Mouse (Mus musculus) forebrain, embryonic 11.5 days (tissue): ENCODE measurements at regions not wholly inside any gene's neighbourhood (a gene's known extent, or its start where the extent isn't known, plus 50 kb on each side); places are given as distances from the start of the nearest gene placed in this dataset.

Source experiments
- ATAC-seq: fragments of 200-750 bp; cut with Nextera tagmentation; replicated peaks from 2 replicates; pipeline ENCODE4 v1.8.0; 2017; ENCODE audit warnings: moderate TSS enrichment; ENCODE audit not compliant: low FRiP score
- DNase-seq: peaks from one replicate; pipeline ENCODE4 v3.0.0-alpha.2; 2017; ENCODE audit warnings: low spot score
- H3K27ac ChIP-seq: fragments of 300-500 bp; sonication (generic); 2 replicates; pipeline ENCODE4 v1.5.1; 2014; ENCODE audit warnings: low read depth, low read length
- H3K27me3 ChIP-seq: fragments of 300-500 bp; sonication (generic); 2 replicates; pipeline ENCODE4 v1.6.1; 2014; ENCODE audit warnings: mild to moderate bottlenecking, low read length, mixed read lengths; ENCODE audit not compliant: control insufficient read depth, insufficient read depth
- H3K36me3 ChIP-seq: fragments of 300-500 bp; sonication (generic); 2 replicates; pipeline ENCODE4 v1.6.1; 2014; ENCODE audit warnings: mild to moderate bottlenecking, low read length, moderate library complexity, mixed read lengths; ENCODE audit not compliant: control insufficient read depth, insufficient read depth
- H3K4me1 ChIP-seq: fragments of 300-500 bp; sonication (generic); replicated peaks from 2 replicates; pipeline ENCODE4 v1.6.1; 2014; ENCODE audit warnings: low read length, mixed read lengths; ENCODE audit not compliant: control insufficient read depth, insufficient read depth
- H3K4me2 ChIP-seq: fragments of 300-500 bp; sonication (generic); 2 replicates; pipeline ENCODE4 v1.6.1; 2014; ENCODE audit warnings: low read depth, mild to moderate bottlenecking, low read length, moderate library complexity, mixed read lengths; ENCODE audit not compliant: severe bottlenecking
- H3K4me3 ChIP-seq: fragments of 300-500 bp; sonication (generic); 2 replicates; pipeline ENCODE4 v1.5.1; 2014; ENCODE audit warnings: low read depth, low read length
- H3K9ac ChIP-seq: fragments of 300-500 bp; sonication (generic); 2 replicates; pipeline ENCODE4 v1.6.1; 2014; ENCODE audit warnings: low read length
- H3K9me3 ChIP-seq: fragments of 300-500 bp; sonication (generic); 2 replicates; pipeline ENCODE4 v1.6.1; 2016; ENCODE audit warnings: low read length, mixed read lengths; ENCODE audit not compliant: control insufficient read depth
- WGBS: fragments of 180-500 bp; shearing (Covaris S2); extraction: QIAGEN DNeasy Blood & Tissue Kit; methylation state at CpG from one replicate; pipeline ENCODE4 v1.1.7; 2014; 5-methylcytosine and 5-hydroxymethylcytosine counted together

DNA sequence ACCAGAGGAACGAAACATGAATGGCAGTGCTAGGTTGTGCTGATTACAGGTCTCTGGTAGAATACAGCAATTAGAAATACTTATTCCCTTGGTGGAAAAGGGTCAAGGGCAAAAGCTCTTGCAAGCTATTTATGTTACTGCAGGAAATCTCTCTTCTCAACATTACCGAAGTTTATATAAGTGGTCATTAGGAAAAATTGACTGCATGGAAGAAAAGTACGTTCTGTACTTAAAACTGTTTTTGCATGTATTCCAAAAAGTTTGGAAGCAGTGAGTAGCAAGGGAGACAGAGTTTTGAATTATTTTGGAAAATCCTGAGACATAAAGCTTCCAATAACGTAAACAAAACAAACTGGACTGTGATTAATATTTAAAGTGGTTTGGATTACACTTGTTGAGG, 554.6 kb upstream of the Klf6 start:
- no peak for DNase-seq
- Histone ChIP-seq H3K4me3 (no peak overlapping the region), H3K4me1 (no peaks in the 10 kb centered on the region)

DNA sequence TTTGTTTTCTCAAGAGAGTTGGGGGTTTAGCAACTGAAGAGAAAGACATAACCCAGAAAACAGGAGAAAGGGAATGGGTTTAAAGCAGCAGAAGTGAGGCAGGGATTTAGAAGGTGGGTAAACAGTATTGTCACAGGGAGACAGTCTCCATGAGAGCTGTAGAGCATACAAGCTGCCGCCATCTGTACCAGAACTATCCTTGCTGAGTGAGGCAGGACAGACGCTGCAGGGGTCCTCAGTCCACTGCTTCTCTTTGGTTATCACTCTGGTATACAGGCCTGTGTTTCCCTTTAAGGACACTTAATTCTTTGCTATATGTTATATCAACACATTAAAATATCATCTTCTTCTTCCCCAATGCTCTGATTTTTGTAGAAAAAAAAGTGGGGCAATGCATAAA, 548.0 kb upstream of the Klf6 start:
- no peaks in the 10 kb centered on the region for H3K4me1 ChIP-seq
- DNase-seq (no peak), ATAC-seq (no peak)
- H3K27me3 ChIP-seq, result no peaks in the 10 kb centered on the region
- H3K9ac ChIP-seq, result no peak overlapping the region
- no peaks in the 10 kb centered on the region for H3K36me3 ChIP-seq
- no peak overlapping the region for H3K4me3 ChIP-seq
- no peak overlapping the region for H3K27ac ChIP-seq
- no peaks in the 10 kb centered on the region for H3K9me3 ChIP-seq
- no peak overlapping the region for H3K4me2 ChIP-seq
- 44% methylated on average over 2 of the region's 2 CpGs for WGBS

More for the DNA sequence above, 554.6 kb upstream of the Klf6 start:
- no peak overlapping the region for H3K27ac ChIP-seq
- no peaks in the 10 kb centered on the region for H3K36me3 ChIP-seq
- 89% methylated on average over 4 of the region's 4 CpGs for WGBS
- ATAC-seq, result no peak
- no peak overlapping the region for H3K9ac ChIP-seq
- H3K27me3 ChIP-seq, result no peaks in the 10 kb centered on the region
- H3K4me2 ChIP-seq, result no peak overlapping the region
- no peaks in the 10 kb centered on the region for H3K9me3 ChIP-seq

DNA sequence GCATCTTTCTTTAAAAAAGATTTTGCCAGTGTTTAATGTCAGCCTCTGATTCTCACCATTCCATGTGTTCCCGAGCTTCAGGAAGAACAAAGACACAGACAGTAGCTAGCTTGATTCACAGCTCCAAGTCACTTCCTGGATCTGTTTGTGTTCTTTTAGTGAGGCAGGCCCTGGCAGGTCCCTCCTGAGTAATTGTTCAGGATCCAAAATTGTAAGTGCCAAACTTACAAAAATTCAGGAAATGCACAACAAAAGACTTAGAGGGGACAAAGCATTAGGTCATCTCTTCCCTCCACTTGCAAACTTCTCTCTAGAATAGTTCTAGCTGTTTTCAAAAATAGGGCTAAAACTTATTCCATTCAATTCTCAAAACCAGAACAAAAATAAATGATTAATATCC, 546.3 kb upstream of the Klf6 start:
- no peaks in the 10 kb centered on the region for H3K4me1 ChIP-seq
- H3K36me3 ChIP-seq, result no peaks in the 10 kb centered on the region
- no peak overlapping the region for H3K9ac ChIP-seq
- no peaks in the 10 kb centered on the region for H3K9me3 ChIP-seq
- no peak overlapping the region for H3K27ac ChIP-seq
- H3K27me3 ChIP-seq, result no peaks in the 10 kb centered on the region
- 64% methylated on average over 1 of the region's 1 CpGs for WGBS
- DNase-seq, result no peak
- H3K4me2 ChIP-seq, result no peak overlapping the region
- no peak for ATAC-seq
- no peak overlapping the region for H3K4me3 ChIP-seq

DNA sequence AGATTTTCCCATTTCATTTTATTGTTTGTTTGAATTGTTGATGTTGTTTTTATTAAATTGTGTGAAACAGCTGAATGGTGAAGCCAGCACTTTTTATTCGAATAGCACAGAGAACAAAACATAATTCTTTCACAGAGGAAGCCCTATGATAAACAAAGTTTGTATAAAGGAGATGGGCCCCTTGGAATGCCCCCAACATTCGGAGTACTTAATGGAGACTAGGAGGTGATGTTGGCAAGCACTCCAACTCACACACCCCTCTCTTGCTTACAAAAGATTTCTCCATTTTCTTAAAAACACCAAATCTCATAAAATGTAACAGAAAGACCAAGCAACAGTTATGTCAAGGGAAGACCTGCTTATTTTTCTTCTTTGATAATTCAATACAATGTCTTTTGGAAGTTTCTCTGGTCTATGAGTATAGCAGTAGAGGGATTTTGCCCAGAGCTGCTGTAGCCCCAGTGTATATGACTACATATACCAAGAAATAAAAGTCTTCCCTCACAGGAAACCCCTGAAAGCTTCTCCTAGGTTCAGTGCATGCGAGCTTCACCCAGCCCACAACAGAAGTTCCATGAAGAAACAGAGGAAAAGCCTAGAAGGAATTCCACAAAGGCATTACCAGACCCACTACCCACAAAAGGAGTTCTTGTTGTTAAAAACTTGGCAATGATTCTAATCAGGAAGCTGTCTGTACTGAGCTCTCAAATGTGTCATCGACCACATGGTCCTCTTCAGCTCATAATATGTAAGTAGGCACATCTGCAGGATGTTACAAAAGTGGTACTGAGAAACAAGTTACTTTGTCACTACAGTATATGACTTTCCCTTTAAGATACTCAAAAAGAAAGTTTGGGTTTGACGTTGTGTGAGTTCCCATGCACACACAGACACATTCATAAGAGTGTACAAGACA, 543.1 kb upstream of the Klf6 start:
- Histone ChIP-seq H3K36me3 (no peaks in the 10 kb centered on the region), H3K9ac (no peak overlapping the region), H3K27me3 (no peaks in the 10 kb centered on the region), H3K27ac (no peak overlapping the region), H3K4me3 (no peak overlapping the region), H3K9me3 (no peaks in the 10 kb centered on the region), H3K4me1 (no peaks in the 10 kb centered on the region), H3K4me2 (no peak overlapping the region)
- 83% methylated on average over 5 of the region's 5 CpGs for WGBS
- ATAC-seq (no peak), DNase-seq (no peak)

DNA sequence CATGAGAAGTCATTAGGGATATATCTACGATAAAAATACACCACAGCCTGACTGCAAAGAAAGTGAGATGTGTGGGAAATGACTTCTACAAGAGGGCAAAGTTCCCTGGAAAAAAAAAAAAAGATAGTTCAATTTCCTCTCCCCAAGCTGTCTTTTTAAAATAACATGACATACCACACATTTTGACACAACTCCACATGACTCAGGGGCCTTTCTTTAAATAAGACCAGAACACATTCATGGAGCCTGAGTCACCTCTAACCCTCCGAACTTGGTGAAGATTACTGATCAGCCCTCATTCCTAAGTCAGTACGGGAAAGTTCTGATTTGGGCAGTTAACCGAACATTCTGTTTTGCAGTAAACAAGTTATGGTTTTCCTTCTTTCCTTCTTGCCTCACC, 515.6 kb upstream of the Klf6 start:
- no peaks in the 10 kb centered on the region for H3K36me3 ChIP-seq
- no peak overlapping the region for H3K4me3 ChIP-seq
- no peak for DNase-seq
- H3K9ac ChIP-seq, result no peak overlapping the region
- no peaks in the 10 kb centered on the region for H3K27me3 ChIP-seq
- H3K9me3 ChIP-seq, result no peaks in the 10 kb centered on the region
- WGBS, result 78% methylated on average over 4 of the region's 4 CpGs
- no peak for ATAC-seq
- no peak overlapping the region for H3K27ac ChIP-seq
- no peaks in the 10 kb centered on the region for H3K4me1 ChIP-seq
- H3K4me2 ChIP-seq, result no peak overlapping the region

DNA sequence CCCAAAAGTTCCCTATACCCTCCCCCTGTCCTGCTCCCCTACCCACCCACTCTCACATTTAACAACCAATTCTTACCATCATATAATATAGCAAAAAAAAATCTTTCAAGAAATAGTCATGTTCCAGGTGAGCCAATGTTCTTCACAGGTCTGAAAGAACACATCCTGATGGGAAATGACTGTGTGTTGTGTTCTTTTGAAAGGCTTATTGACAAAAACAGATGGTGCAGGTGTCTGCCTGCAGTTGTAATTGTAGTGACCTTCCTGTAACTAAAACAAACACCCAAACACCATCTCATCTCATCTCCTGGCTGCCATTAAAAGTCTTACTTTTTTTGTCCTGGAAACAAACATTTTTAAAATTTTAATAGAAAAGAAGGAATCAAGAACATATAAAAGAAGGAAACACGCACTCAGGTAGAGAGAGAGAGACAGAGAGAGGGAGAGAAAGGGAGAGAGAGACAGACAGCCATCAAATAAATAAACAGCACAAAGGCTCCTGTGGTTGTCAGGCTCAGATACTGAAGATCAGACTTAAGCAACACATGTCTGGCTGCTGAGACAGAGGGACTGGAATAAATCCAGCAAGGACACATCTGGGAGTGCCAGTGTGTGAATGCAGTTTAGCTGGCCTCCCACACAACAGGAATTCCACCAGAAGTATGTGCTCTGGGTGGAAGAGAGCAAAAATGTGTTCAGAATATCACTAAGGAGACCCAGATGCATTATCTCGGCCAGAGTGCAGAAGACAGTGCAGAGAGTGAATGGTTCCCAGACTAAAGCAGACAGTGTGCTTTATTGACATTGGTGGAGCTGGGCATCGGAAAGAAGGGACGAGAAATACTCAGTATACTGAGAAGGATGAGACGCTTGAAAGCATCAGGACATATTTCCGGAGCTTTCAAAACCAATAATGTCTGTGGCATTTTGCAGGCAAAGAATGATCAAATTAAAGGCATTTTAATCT, 513.5 kb upstream of the Klf6 start:
- H3K27me3 ChIP-seq, result no peaks in the 10 kb centered on the region
- DNase-seq (no peak), ATAC-seq (no peak)
- no peaks in the 10 kb centered on the region for H3K4me1 ChIP-seq
- no peaks in the 10 kb centered on the region for H3K36me3 ChIP-seq
- 78% methylated on average over 6 of the region's 6 CpGs for WGBS
- H3K27ac ChIP-seq, result no peak overlapping the region
- H3K9me3 ChIP-seq, result no peaks in the 10 kb centered on the region
- H3K9ac ChIP-seq, result no peak overlapping the region
- H3K4me3 ChIP-seq, result no peak overlapping the region
- H3K4me2 ChIP-seq, result no peak overlapping the region

DNA sequence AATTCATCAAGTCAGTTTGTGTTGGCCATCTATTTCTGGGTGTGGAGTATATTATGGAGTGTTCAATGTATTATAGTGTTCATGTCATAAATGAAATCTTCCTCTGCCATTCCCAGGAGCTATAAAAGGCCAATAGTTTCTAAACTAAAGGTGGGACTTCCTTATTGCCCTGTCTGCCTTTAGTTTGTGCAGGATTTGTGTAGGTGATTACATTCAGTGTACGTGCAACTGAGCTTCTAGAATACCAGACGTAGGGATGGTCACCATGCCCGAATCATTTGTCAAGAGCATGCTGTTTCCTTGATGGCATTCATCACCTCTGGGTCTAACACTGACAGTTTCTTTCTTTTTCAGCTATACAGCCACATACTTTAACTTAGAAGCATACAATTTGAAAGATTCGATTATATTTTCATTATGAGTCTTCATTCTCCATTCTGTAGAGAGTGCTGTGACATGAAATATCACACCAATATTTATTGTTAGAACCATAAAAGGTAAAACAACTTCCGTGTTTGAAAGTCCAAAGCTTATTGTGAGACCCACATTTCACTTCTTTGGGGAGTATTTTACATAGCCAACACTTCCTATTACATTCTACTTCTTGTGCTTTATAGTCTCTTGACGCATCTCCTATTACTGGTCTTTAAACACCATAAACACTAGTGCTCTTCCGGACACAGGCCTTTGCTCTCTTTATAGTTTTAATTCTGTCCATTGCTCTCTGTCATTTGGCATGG, 494.1 kb upstream of the Klf6 start:
- no peak overlapping the region for H3K9ac ChIP-seq
- H3K36me3 ChIP-seq, result no peaks in the 10 kb centered on the region

DNA sequence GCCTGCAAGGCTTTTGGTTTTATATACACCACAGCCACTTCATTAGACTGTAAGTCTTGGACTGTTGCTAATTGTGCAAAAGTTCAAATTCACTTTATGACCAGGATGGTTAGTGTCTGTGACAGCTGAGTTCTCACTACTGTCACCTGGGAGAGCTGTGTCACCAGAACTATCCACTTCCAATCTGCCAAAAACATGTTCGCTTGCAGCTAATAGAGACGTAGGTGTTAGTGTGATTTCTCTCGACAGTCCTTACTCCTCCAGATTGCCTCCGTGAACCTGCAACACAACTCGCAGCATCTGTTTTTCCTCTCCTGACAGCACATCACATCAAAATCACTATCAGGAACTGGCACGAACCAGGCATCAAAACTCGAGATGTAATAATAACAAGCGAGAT, 491.3 kb upstream of the Klf6 start:
- no peak overlapping the region for H3K27ac ChIP-seq
- WGBS, result 91% methylated on average over 8 of the region's 8 CpGs
- DNase-seq, result no peak

More for the DNA sequence above, 494.1 kb upstream of the Klf6 start:
- Histone ChIP-seq H3K27ac (no peak overlapping the region), H3K4me1 (no peaks in the 10 kb centered on the region), H3K27me3 (no peaks in the 10 kb centered on the region), H3K4me2 (no peak overlapping the region), H3K4me3 (no peak overlapping the region), H3K9me3 (no peaks in the 10 kb centered on the region)
- 87% methylated on average over 7 of the region's 7 CpGs for WGBS
- DNase-seq (no peak), ATAC-seq (no peak)

More for the DNA sequence above, 491.3 kb upstream of the Klf6 start:
- no peaks in the 10 kb centered on the region for H3K36me3 ChIP-seq
- H3K4me2 ChIP-seq, result no peak overlapping the region
- H3K4me3 ChIP-seq, result no peak overlapping the region
- no peaks in the 10 kb centered on the region for H3K27me3 ChIP-seq
- H3K9me3 ChIP-seq, result no peaks in the 10 kb centered on the region
- H3K4me1 ChIP-seq, result no peaks in the 10 kb centered on the region
- H3K9ac ChIP-seq, result no peak overlapping the region
- no peak for ATAC-seq
